Mouse (Mus musculus) small intestine, adult 2 months (tissue): Measurements from ENCODE around the gene 4933411K16Rik.

Experiments used
- CTCF ChIP-seq: fragments of 200-500 bp; IDR thresholded peaks from 2 replicates; pipeline ENCODE4 v1.5.1; 2012; ENCODE audit warnings: low read depth, mild to moderate bottlenecking, control low read depth, inconsistent platforms, low read length, moderate library complexity, mixed read lengths; ENCODE audit not compliant: insufficient replicate concordance, insufficient read length; ENCODE audit errors: extremely low read depth
- POLR2A ChIP-seq: fragments of 200-500 bp; IDR thresholded peaks from 2 replicates; pipeline ENCODE4 v1.6.1; 2012; ENCODE audit warnings: low read depth, mild to moderate bottlenecking, control low read depth, inconsistent platforms, low read length, moderate library complexity

GRCm38 (mm10) chr19:42011123-42011522 is 40.9 kb upstream of the 4933411K16Rik start:
- TF ChIP-seq POLR2A (no peak), CTCF (no peak)
